Mouse (Mus musculus) limb, embryonic 14.5 days (tissue): ENCODE measurements around the gene Tmtc2. TPM values are rescaled to one million over a fixed set of nuclear protein-coding genes. Genes with fewer than 3 reads are reported as not detected.

ENCODE experiments used
- ATAC-seq: fragments of 200-750 bp; cut with Nextera tagmentation; 2 replicates; pipeline ENCODE4 v1.8.0; 2017; ENCODE audit warnings: low read depth, moderate number of reproducible peaks, moderate TSS enrichment; ENCODE audit not compliant: low FRiP score
- DNase-seq: peaks from one replicate; pipeline ENCODE4 v3.0.0-alpha.2; 2015; ENCODE audit warnings: low spot score
- H3K27ac ChIP-seq: fragments of 300-500 bp; sonication (generic); replicated peaks from 2 replicates; pipeline ENCODE4 v1.5.1; 2014; ENCODE audit warnings: low read depth, mild to moderate bottlenecking, low read length, moderate library complexity, mixed read lengths
- H3K27me3 ChIP-seq: fragments of 300-500 bp; sonication (generic); 2 replicates; pipeline ENCODE4 v1.6.1; 2014; ENCODE audit warnings: low read length, mixed read lengths; ENCODE audit not compliant: control insufficient read depth, insufficient read depth
- H3K36me3 ChIP-seq: fragments of 300-500 bp; sonication (generic); 2 replicates; pipeline ENCODE4 v1.6.1; 2014; ENCODE audit warnings: mild to moderate bottlenecking, low read length, moderate library complexity, mixed read lengths; ENCODE audit not compliant: control insufficient read depth, insufficient read depth
- H3K4me1 ChIP-seq: fragments of 300-500 bp; sonication (generic); 2 replicates; pipeline ENCODE4 v1.6.1; 2014; ENCODE audit warnings: antibody characterized with exemption, low read length, mixed read lengths; ENCODE audit not compliant: control insufficient read depth, insufficient read depth
- H3K4me2 ChIP-seq: fragments of 300-500 bp; sonication (generic); replicated peaks from 2 replicates; pipeline ENCODE4 v1.6.1; 2014; ENCODE audit warnings: low read depth, mild to moderate bottlenecking, low read length, moderate library complexity; ENCODE audit not compliant: severe bottlenecking
- H3K4me3 ChIP-seq: fragments of 300-500 bp; sonication (generic); replicated peaks from 2 replicates; pipeline ENCODE4 v1.5.1; 2014; ENCODE audit warnings: low read length
- H3K9ac ChIP-seq: fragments of 300-500 bp; sonication (generic); 2 replicates; pipeline ENCODE4 v1.6.1; 2014; ENCODE audit warnings: mild to moderate bottlenecking, low read depth, low read length, moderate library complexity; ENCODE audit not compliant: severe bottlenecking
- H3K9me3 ChIP-seq: fragments of 300-500 bp; sonication (generic); 2 replicates; pipeline ENCODE4 v1.6.1; 2016; ENCODE audit warnings: low read length; ENCODE audit not compliant: control insufficient read depth
- POLR2A ChIP-seq: fragments of 200-500 bp; IDR thresholded peaks from 2 replicates; pipeline ENCODE4 v1.8.0; 2012; ENCODE audit warnings: inconsistent platforms, mild to moderate bottlenecking, moderate library complexity, borderline replicate concordance; ENCODE audit not compliant: insufficient read depth, insufficient read length; ENCODE audit errors: extremely low read depth
- WGBS: fragments of 180-500 bp; shearing (Covaris S2); extraction: QIAGEN DNeasy Blood & Tissue Kit; methylation state at CpG from one replicate; pipeline ENCODE4 v1.1.7; 2014; 5-methylcytosine and 5-hydroxymethylcytosine counted together
- polyA plus RNA-seq, 2 experiments: library from polyadenylated mRNA; depleted of rRNA in 1 of 2; stranded (reverse) in 1 of 2; unstranded in 1 of 2; fragments of >200 nt; fragmentation: Nextera tagmentation in 1 of 2; extraction: Ambion mirVana in 1 of 2; gene quantifications; 2 replicates each; pipeline versions ENCODE4 v1.2.1 to v1.2.3; 2012 to 2014

Gene Tmtc2
- polyA plus RNA-seq, 2 experiments: 16.5 to 25.0 TPM

GRCm38 (mm10) chr10:105144382-105144781, 429.9 kb downstream of the Tmtc2 start:
- H3K27me3 ChIP-seq: no peaks in the 10 kb centered on the region
- DNase-seq (no peak), ATAC-seq (no peak)
- H3K9ac ChIP-seq: no peak overlapping the region
- no peak overlapping the region for H3K4me2 ChIP-seq
- H3K27ac ChIP-seq: no peak overlapping the region
- no peak for TF ChIP-seq POLR2A
- no peaks in the 10 kb centered on the region for H3K4me1 ChIP-seq
- no peak overlapping the region for H3K4me3 ChIP-seq
- H3K36me3 ChIP-seq: no peaks in the 10 kb centered on the region
- no peaks in the 10 kb centered on the region for H3K9me3 ChIP-seq
- 38% methylated on average over 4 of the region's 4 CpGs for whole genome bisulfite sequencing

GRCm38 (mm10) chr10:105142201-105142600, 432.1 kb downstream of the Tmtc2 start:
- H3K4me2 ChIP-seq: no peak overlapping the region
- H3K9ac ChIP-seq: no peak overlapping the region
- no peak for ATAC-seq
- no peaks in the 10 kb centered on the region for H3K27me3 ChIP-seq
- no peaks in the 10 kb centered on the region for H3K36me3 ChIP-seq
- no peak overlapping the region for H3K27ac ChIP-seq
- no peak for TF ChIP-seq POLR2A
- H3K4me1 ChIP-seq: no peaks in the 10 kb centered on the region
- no peaks in the 10 kb centered on the region for H3K9me3 ChIP-seq
- WGBS: 69% methylated on average over 3 of the region's 3 CpGs
- DNase-seq: no peak
- H3K4me3 ChIP-seq: no peak overlapping the region
